Mouse (Mus musculus) heart, adult 2 months (tissue): Measurements from ENCODE around the gene Myo1d. TPM values are rescaled to one million over a fixed set of nuclear protein-coding genes. Genes with fewer than 3 reads are reported as not detected.

Experiments
- DNase-seq, 2 experiments: peaks; one replicate each; pipeline ENCODE4 v3.0.0; 2021
- H3K27ac ChIP-seq: fragments of 200-600 bp; 2 replicates; pipeline ENCODE4 v1.8.1; 2022
- H3K27me3 ChIP-seq: fragments of 200-500 bp; 2 replicates; pipeline ENCODE4 v1.6.1; 2012; ENCODE audit warnings: mild to moderate bottlenecking, low read length, inconsistent platforms, mixed read lengths; ENCODE audit not compliant: control insufficient read depth, insufficient read depth
- H3K36me3 ChIP-seq: fragments of 200-500 bp; 2 replicates; pipeline ENCODE4 v1.6.1; 2012; ENCODE audit warnings: low read length, inconsistent platforms; ENCODE audit not compliant: control insufficient read depth, insufficient read depth
- H3K4me1 ChIP-seq: fragments of 200-500 bp; 2 replicates; pipeline ENCODE4 v1.6.1; 2011; ENCODE audit warnings: low read length; ENCODE audit not compliant: control insufficient read depth, insufficient read depth
- H3K4me3 ChIP-seq: fragments of 200-600 bp; 2 replicates; pipeline ENCODE4 v1.8.1; 2022
- H3K79me2 ChIP-seq: fragments of 200-500 bp; replicated peaks from 2 replicates; pipeline ENCODE4 v1.6.1; 2012; ENCODE audit warnings: mild to moderate bottlenecking, inconsistent platforms, low read length, moderate library complexity, mixed read lengths; ENCODE audit not compliant: control insufficient read depth, insufficient read depth
- H3K9ac ChIP-seq: fragments of 200-500 bp; 2 replicates; pipeline ENCODE4 v1.6.1; 2012; ENCODE audit warnings: low read depth, mild to moderate bottlenecking, control low read depth, inconsistent platforms, low read length, mixed read lengths
- CTCF ChIP-seq: fragments of 200-600 bp; IDR thresholded peaks from 2 replicates; pipeline ENCODE4 v1.8.1; 2022; ENCODE audit warnings: antibody characterized with exemption, mild to moderate bottlenecking, moderate library complexity
- EP300 ChIP-seq: fragments of 200-500 bp; IDR thresholded peaks from 2 replicates; pipeline ENCODE4 v1.6.1; 2011; ENCODE audit warnings: low read depth, low read length, control low read depth; ENCODE audit not compliant: insufficient read depth
- POLR2A ChIP-seq: fragments of 200-500 bp; IDR thresholded peaks from 2 replicates; pipeline ENCODE4 v1.6.1; 2011; ENCODE audit warnings: mild to moderate bottlenecking, low read depth, low read length, control low read depth; ENCODE audit not compliant: insufficient read depth
- WGBS: fragments of 180-500 bp; shearing (Covaris S2); methylation state at CpG from one replicate; pipeline ENCODE4 v1.1.7; 2018; 5-methylcytosine and 5-hydroxymethylcytosine counted together
- intact Hi-C: fragments of 180-260 bp; cut with DNase I; formaldehyde crosslinking; loops from one replicate; pipeline ENCODE4 v1.15.1; 2025
- polyA plus RNA-seq: library from polyadenylated mRNA; depleted of rRNA; stranded (reverse); fragments of >200 nt; gene quantifications from 2 replicates; pipeline ENCODE4 v1.2.3, GENCODE M21; 2012
- total RNA-seq, 2 experiments: library from RNA; stranded (reverse); gene quantifications; 2 replicates each; pipeline ENCODE4 v1.2.3; 2021

Gene Myo1d
- total and polyA plus RNA-seq, 3 experiments, result 8.2 to 10.0 (median 9.3) TPM

GRCm38 (mm10) chr11:80712201-80712600 is 67.6 kb downstream of the Myo1d start:
- Histone ChIP-seq H3K27me3 (no peaks in the 10 kb centered on the region), H3K4me3 (no peak overlapping the region), H3K4me1 (peaks cover 20% of the 10 kb centered on the region), H3K36me3 (peaks cover 17% of the 10 kb centered on the region), H3K27ac (peak overlapping the region; percentile 83), H3K9ac (no peak overlapping the region), H3K79me2 (no peaks in the 10 kb centered on the region)
- WGBS, result 62% methylated on average over 3 of the region's 3 CpGs
- DNase-seq, result no peak
- intact Hi-C loops, result no loop called here
- TF ChIP-seq POLR2A, result no peak
- TF ChIP-seq CTCF, result no peak
- TF ChIP-seq EP300, result no peak

DNA sequence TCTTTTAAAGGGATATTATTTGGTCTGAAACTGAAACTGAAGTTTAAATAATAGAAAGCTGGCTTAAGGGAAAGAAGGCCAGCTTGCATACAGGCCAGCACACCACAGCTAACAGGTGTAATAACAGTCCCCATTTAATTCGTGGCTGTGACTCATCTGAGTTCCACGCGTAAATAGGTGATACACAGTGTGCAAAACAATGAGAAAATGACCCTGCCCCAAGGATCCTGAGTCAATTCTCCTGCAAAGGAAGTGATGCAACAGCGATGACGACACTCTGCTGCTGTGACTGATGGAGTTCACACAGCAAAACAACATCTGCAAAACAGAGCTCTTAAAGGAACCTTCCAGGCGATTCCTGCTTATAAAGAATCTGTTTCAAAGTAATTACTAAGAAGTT is 68.5 kb downstream of the Myo1d start:
- intact Hi-C loops, result no loop called here
- DNase-seq, result peak; percentile 61 to 74
- peaks cover 13% of the 10 kb centered on the region for H3K36me3 ChIP-seq
- no peak overlapping the region for H3K9ac ChIP-seq
- TF ChIP-seq POLR2A, result 0 out of 2 replicates have a peak, but pooled peaks have one; percentile 29
- no peak for TF ChIP-seq CTCF
- peak; percentile 77; the same call in 1 of the 2 replicates for TF ChIP-seq EP300
- H3K4me3 ChIP-seq, result no peak overlapping the region
- peak overlapping the region; percentile 83 for H3K27ac ChIP-seq
- WGBS, result 38% methylated on average over 6 of the region's 6 CpGs
- no peaks in the 10 kb centered on the region for H3K27me3 ChIP-seq
- H3K79me2 ChIP-seq, result no peaks in the 10 kb centered on the region
- peaks cover 18% of the 10 kb centered on the region for H3K4me1 ChIP-seq

DNA sequence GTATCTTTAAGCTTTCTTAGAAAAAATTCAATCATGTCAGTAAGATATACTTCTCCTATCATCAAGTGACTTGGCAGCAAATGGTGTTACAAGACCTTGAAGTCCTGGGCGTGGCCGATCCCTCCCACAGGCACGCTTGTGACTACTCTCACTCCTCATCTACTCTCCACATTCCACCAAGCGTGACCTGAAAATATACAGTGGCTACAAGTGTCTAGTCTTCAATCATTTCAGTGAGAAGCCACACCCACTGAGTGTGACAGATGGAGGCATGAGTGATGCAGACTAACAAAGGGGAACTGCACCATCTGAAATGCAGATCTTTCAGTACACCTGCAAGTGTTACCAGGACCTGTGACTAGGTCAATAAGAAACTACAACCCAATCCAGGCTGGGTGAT is 79.2 kb downstream of the Myo1d start:
- H3K27me3 ChIP-seq, result no peaks in the 10 kb centered on the region
- 58% methylated on average over 4 of the region's 4 CpGs for WGBS
- H3K4me3 ChIP-seq, result no peak overlapping the region
- H3K27ac ChIP-seq, result no peak overlapping the region
- no peak for DNase-seq
- peaks cover 10% of the 10 kb centered on the region for H3K4me1 ChIP-seq
- peaks cover 3% of the 10 kb centered on the region; the same call in 1 of the 2 replicates for H3K36me3 ChIP-seq
- TF ChIP-seq POLR2A (no peak), EP300 (no peak), CTCF (no peak)
- no peaks in the 10 kb centered on the region for H3K79me2 ChIP-seq
- H3K9ac ChIP-seq, result no peak overlapping the region
- intact Hi-C loops, result no loop called here

DNA sequence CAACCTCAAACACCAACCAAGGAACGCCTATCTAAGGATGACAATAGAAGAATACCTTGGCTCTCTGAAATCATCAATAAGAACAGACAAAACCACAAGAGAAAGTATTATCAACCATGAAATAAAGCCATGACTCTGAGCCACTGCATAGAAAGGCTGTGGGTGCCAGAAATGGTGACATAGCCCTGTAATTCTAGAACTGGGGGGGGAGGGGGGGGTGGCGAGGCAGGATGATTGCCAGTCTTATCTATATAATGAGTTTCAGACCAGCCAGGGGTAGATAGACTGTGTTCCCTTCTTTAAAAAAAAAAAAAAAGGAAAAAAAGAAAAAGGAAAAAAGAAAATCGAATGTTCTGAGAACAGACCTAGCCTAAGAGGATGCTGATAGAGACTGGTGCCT is 81.1 kb downstream of the Myo1d start:
- H3K36me3 ChIP-seq, result peaks cover 3% of the 10 kb centered on the region; the same call in 1 of the 2 replicates
- H3K27ac ChIP-seq, result no peak overlapping the region
- H3K27me3 ChIP-seq, result no peaks in the 10 kb centered on the region
- H3K4me3 ChIP-seq, result no peak overlapping the region
- peaks cover 10% of the 10 kb centered on the region for H3K4me1 ChIP-seq
- TF ChIP-seq POLR2A (no peak), CTCF (no peak)
- WGBS, result 66% methylated on average over 3 of the region's 3 CpGs
- no peak for DNase-seq
- intact Hi-C loops, result loop anchor here (5.0 to 10.0 kb wide), 2 partner anchors 174 to 836 kb away; no protein-coding TSS in a partner anchor
- H3K9ac ChIP-seq, result no peak overlapping the region
- H3K79me2 ChIP-seq, result no peaks in the 10 kb centered on the region

GRCm38 (mm10) chr11:80696350-80696749 is 83.5 kb downstream of the Myo1d start:
- Histone ChIP-seq H3K4me1 (peaks cover 8% of the 10 kb centered on the region), H3K9ac (no peak overlapping the region), H3K36me3 (no peaks in the 10 kb centered on the region), H3K79me2 (no peaks in the 10 kb centered on the region), H3K27me3 (no peaks in the 10 kb centered on the region), H3K4me3 (no peak overlapping the region), H3K27ac (no peak overlapping the region)
- DNase-seq, result no peak
- TF ChIP-seq EP300, result no peak
- peak; percentile 90 for TF ChIP-seq CTCF
- 7% methylated on average over 4 of the region's 4 CpGs for WGBS
- intact Hi-C loops, result loop anchor here (1.0 to 10.0 kb wide), 5 partner anchors 84 to 838 kb away; partner anchors contain the start of gene Myo1d

DNA sequence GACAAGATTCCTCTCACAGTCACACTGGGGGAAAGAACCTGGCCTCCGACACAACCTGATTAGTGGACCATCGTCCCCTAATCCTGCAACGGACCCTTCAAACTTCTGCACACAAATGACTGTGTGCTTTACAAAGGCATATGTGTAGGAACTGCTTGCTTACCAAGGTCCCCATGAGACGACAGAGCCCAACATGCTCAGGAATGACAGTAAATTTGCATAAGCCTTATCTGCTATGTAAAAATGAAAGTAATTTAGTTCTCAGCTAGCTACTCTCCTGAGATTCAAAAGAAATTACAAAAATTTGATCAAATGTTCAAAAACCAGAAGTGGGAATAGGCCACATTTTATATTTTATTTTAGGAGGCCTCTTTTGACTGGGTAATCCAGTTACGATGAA is 95.2 kb downstream of the Myo1d start:
- intact Hi-C loops, result no loop called here
- H3K36me3 ChIP-seq, result no peaks in the 10 kb centered on the region

More for the DNA sequence above, 95.2 kb downstream of the Myo1d start:
- Histone ChIP-seq H3K4me1 (no peaks in the 10 kb centered on the region), H3K27ac (no peak overlapping the region), H3K4me3 (no peak overlapping the region), H3K27me3 (no peaks in the 10 kb centered on the region), H3K79me2 (no peaks in the 10 kb centered on the region), H3K9ac (no peak overlapping the region)
- DNase-seq, result no peak
- WGBS, result 82% methylated on average over 5 of the region's 5 CpGs
- TF ChIP-seq POLR2A, result no peak
- TF ChIP-seq CTCF, result no peak
- no peak for TF ChIP-seq EP300
